ENCODE assay signal across 19 mouse cellular contexts in the genomic region with DNA sequence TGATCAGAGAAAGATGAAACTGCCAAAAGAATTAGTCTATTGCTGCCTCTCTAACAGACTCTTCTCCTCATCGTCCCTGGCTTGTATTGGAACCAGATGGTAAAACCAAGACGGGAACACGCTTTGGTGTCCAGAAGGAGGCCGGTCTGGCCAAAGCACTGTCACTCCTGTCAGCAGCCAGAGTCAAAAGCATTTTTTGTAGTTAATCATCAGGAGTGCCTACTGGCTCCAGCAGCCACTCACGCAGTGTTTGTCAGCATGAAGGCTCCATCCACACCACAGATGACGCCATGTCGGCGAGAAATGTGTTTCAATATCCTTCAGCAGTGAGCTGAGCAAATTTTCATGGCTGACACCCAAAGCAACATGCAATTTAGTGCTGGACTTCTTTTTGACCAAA.
A peak's percentile ranks its signal among the peaks of the same experiment; 100 is the strongest.
DNase-seq lines count a peak whose midpoint lies in the region; ATAC-seq and TF ChIP-seq lines count a peak whose summit lies in the region.
"Had no signal": no experiment of that assay in that cellular context is flagged by ENCODE, and none has a peak within 500 bp of the region (broad histone marks: within the 10 kb centered on the region; RNA-seq: fewer than 3 reads in every experiment).

No protein-coding gene starts in this region.

- H3K36me3 ChIP-seq in forebrain, embryonic 14.5 days (ENCODE audit: control insufficient read depth, insufficient read depth, low read length): no peaks in the 10 kb centered on the region
- no peaks in the 10 kb centered on the region for H3K36me3 ChIP-seq in forebrain, embryonic 10.5 days (replicated peaks)
- no peaks in the 10 kb centered on the region for H3K36me3 ChIP-seq in midbrain, postnatal 0 days (ENCODE audit: insufficient read depth, low read length)
- no peaks in the 10 kb centered on the region for H3K36me3 ChIP-seq in midbrain, embryonic 10.5 days
- H3K36me3 ChIP-seq: kidney, embryonic 15.5 days; limb, embryonic 12.5 days; neural tube, embryonic 12.5 days had no signal

- no peaks in the 10 kb centered on the region for H3K27me3 ChIP-seq in forebrain, embryonic 14.5 days (replicated peaks; ENCODE audit: control insufficient read depth, insufficient read depth, low read length)
- peaks cover 12% of the 10 kb centered on the region for H3K27me3 ChIP-seq in forebrain, embryonic 10.5 days (ENCODE audit: poor library complexity, severe bottlenecking)
- H3K27me3 ChIP-seq in midbrain, postnatal 0 days (ENCODE audit: insufficient read depth, low read length): no peaks in the 10 kb centered on the region
- no peaks in the 10 kb centered on the region for H3K27me3 ChIP-seq in midbrain, embryonic 10.5 days (ENCODE audit: low read depth, poor library complexity, severe bottlenecking)
- H3K27me3 ChIP-seq: kidney, embryonic 15.5 days; limb, embryonic 12.5 days; neural tube, embryonic 12.5 days had no signal

- no peak for TF ChIP-seq POLR2A in embryonic fibroblast, embryonic 13.5 days (IDR thresholded peaks at IDR 0.05; ENCODE audit: low read depth, low read length)

- WGBS in forebrain, embryonic 14.5 days: 67% methylated on average over 8 of the region's 8 CpGs
- 77% methylated on average over 8 of the region's 8 CpGs for whole genome bisulfite sequencing in forebrain, embryonic 10.5 days
- 86% methylated on average over 8 of the region's 8 CpGs for WGBS in midbrain, postnatal 0 days
- WGBS in midbrain, embryonic 10.5 days: 87% methylated on average over 8 of the region's 8 CpGs

- H3K4me1 ChIP-seq in forebrain, embryonic 14.5 days (ENCODE audit: control insufficient read depth, insufficient read depth, low read length): peaks cover 21% of the 10 kb centered on the region
- H3K4me1 ChIP-seq in forebrain, embryonic 10.5 days: peaks cover 24% of the 10 kb centered on the region
- H3K4me1 ChIP-seq in midbrain, postnatal 0 days (ENCODE audit: insufficient read depth, low read length): no peaks in the 10 kb centered on the region
- peaks cover 7% of the 10 kb centered on the region for H3K4me1 ChIP-seq in midbrain, embryonic 10.5 days
- H3K4me1 ChIP-seq in embryonic fibroblast, embryonic 13.5 days (ENCODE audit: control insufficient read depth, insufficient read depth, low read length): no peaks in the 10 kb centered on the region
- H3K4me1 ChIP-seq: kidney, embryonic 15.5 days; limb, embryonic 12.5 days; neural tube, embryonic 12.5 days had no signal

- no peak overlapping the region for H3K4me3 ChIP-seq in forebrain, embryonic 14.5 days (ENCODE audit: low read depth, low read length)
- no peak overlapping the region for H3K4me3 ChIP-seq in forebrain, embryonic 10.5 days
- no peak overlapping the region for H3K4me3 ChIP-seq in midbrain, postnatal 0 days (ENCODE audit: low read depth, low read length)
- H3K4me3 ChIP-seq in midbrain, embryonic 10.5 days: no peak overlapping the region
- no peak overlapping the region for H3K4me3 ChIP-seq in embryonic fibroblast, embryonic 13.5 days (ENCODE audit: insufficient read depth, low read length)
- H3K4me3 ChIP-seq: erythroblast, embryonic 14.5 days; gastrocnemius, adult 2 months; kidney, embryonic 15.5 days; limb, embryonic 12.5 days; neural tube, embryonic 12.5 days had no signal

- ATAC-seq in forebrain, embryonic 14.5 days: peak; percentile 77
- no peak for ATAC-seq in midbrain, postnatal 0 days (ENCODE audit: low FRiP score)
- no peak for ATAC-seq in granulocyte monocyte progenitor cell, adult 5-6 weeks (replicated peaks; ENCODE audit: poor library complexity, severe bottlenecking)
- ATAC-seq: lung, postnatal 0 days; midbrain, embryonic 16.5 days had no signal

- no peak overlapping the region for H3K4me2 ChIP-seq in forebrain, embryonic 14.5 days (ENCODE audit: low read length)
- no peak overlapping the region for H3K4me2 ChIP-seq in midbrain, postnatal 0 days (ENCODE audit: low read depth, low read length, poor library complexity, severe bottlenecking)
- H3K4me2 ChIP-seq: kidney, embryonic 15.5 days; limb, embryonic 12.5 days; neural tube, embryonic 12.5 days had no signal

- DNase-seq in forebrain, embryonic 14.5 days (ENCODE audit: low spot score): peak; percentile 77
- no peak for DNase-seq in forebrain, embryonic 10.5 days (ENCODE audit: extremely low spot score, low spot score)
- peak; percentile 61 for DNase-seq in midbrain, postnatal 0 days (ENCODE audit: low spot score)
- no peak for DNase-seq in midbrain, embryonic 10.5 days (ENCODE audit: low spot score)
- DNase-seq in layer of hippocampus, postnatal 14 days (ENCODE audit: low spot score in 2 of 2): peak; percentile 60 to 63
- no peak for DNase-seq in embryo, embryonic 11 days
- DNase-seq: cerebellum, adult 18-20 months; gastrocnemius, adult 2 months; heart, postnatal 10 days; thymus, postnatal 4 days had no signal

- H3K9ac ChIP-seq in forebrain, embryonic 14.5 days (ENCODE audit: low read length): no peak overlapping the region
- no peak overlapping the region for H3K9ac ChIP-seq in midbrain, postnatal 0 days (replicated peaks; ENCODE audit: low read length, poor library complexity, severe bottlenecking)
- H3K9ac ChIP-seq: kidney, embryonic 15.5 days; limb, embryonic 12.5 days; liver, embryonic 14.5 days; neural tube, embryonic 12.5 days had no signal

- H3K27ac ChIP-seq in forebrain, embryonic 14.5 days (ENCODE audit: low read depth, low read length): peak overlapping the region; percentile 65
- H3K27ac ChIP-seq in forebrain, embryonic 10.5 days: no peak overlapping the region
- no peak overlapping the region for H3K27ac ChIP-seq in midbrain, postnatal 0 days (ENCODE audit: low read depth, low read length)
- no peak overlapping the region for H3K27ac ChIP-seq in midbrain, embryonic 10.5 days (replicated peaks)
- H3K27ac ChIP-seq in embryonic fibroblast, embryonic 13.5 days (ENCODE audit: insufficient read depth, low read length): peak overlapping the region; percentile 48
- H3K27ac ChIP-seq: gastrocnemius, adult 2 months; kidney, embryonic 15.5 days; limb, embryonic 12.5 days; liver, embryonic 14.5 days; neural tube, embryonic 12.5 days had no signal

- no peak for TF ChIP-seq CTCF in midbrain, postnatal 0 days (IDR thresholded peaks at IDR 0.05)
- TF ChIP-seq CTCF in embryonic fibroblast, embryonic 13.5 days (IDR thresholded peaks at IDR 0.05; ENCODE audit: borderline replicate concordance, insufficient read depth, low read length): no peak

- 0 out of 2 replicates have a peak, but pooled peaks cover 4% of the 10 kb centered on the region for H3K9me3 ChIP-seq in forebrain, embryonic 14.5 days (replicated peaks; ENCODE audit: control insufficient read depth, low read length)
- H3K9me3 ChIP-seq in forebrain, embryonic 10.5 days: peaks cover 4% of the 10 kb centered on the region; the same call in 1 of the 2 replicates
- no peaks in the 10 kb centered on the region for H3K9me3 ChIP-seq in midbrain, postnatal 0 days (ENCODE audit: low read length)
- H3K9me3 ChIP-seq in midbrain, embryonic 10.5 days (replicated peaks): no peaks in the 10 kb centered on the region
- H3K9me3 ChIP-seq: kidney, embryonic 15.5 days; limb, embryonic 12.5 days; neural tube, embryonic 12.5 days had no signal

Comparison
In these comparisons a context has a peak if more than half of its experiments do, and no peak if none do; other contexts are left out.
1. DNase-seq: peak in forebrain, embryonic 14.5 days (single experiment), midbrain, postnatal 0 days (single experiment) and layer of hippocampus, postnatal 14 days (2 of 2); none in forebrain, embryonic 10.5 days (single experiment), midbrain, embryonic 10.5 days (single experiment) and embryo, embryonic 11 days (single experiment).
2. H3K27ac ChIP-seq: peak in forebrain, embryonic 14.5 days (single experiment) and embryonic fibroblast, embryonic 13.5 days (single experiment); none in forebrain, embryonic 10.5 days (single experiment), midbrain, postnatal 0 days (single experiment) and midbrain, embryonic 10.5 days (single experiment).